Mouse (Mus musculus) lung, postnatal 0 days (tissue): ENCODE data around the gene Cga.
"Not testable (repeated sequence)": the region's sequence is repeated elsewhere in the genome, so short reads cannot be mapped to it uniquely, and the experiment has no call there.

Experiments used
- CTCF ChIP-seq: IDR thresholded peaks from 2 replicates; pipeline ENCODE4 v1.5.1; 2016; ENCODE audit warnings: antibody characterized with exemption, mild to moderate bottlenecking
- EP300 ChIP-seq: IDR thresholded peaks from 2 replicates; pipeline ENCODE4 v1.6.1; 2016; ENCODE audit warnings: antibody characterized with exemption, mild to moderate bottlenecking, control low read depth

GRCm38 (mm10) chr4:34928386-34928785, 34.8 kb downstream of the Cga start:
- TF ChIP-seq CTCF, EP300: not testable (repeated sequence)
